In the genomic region with DNA sequence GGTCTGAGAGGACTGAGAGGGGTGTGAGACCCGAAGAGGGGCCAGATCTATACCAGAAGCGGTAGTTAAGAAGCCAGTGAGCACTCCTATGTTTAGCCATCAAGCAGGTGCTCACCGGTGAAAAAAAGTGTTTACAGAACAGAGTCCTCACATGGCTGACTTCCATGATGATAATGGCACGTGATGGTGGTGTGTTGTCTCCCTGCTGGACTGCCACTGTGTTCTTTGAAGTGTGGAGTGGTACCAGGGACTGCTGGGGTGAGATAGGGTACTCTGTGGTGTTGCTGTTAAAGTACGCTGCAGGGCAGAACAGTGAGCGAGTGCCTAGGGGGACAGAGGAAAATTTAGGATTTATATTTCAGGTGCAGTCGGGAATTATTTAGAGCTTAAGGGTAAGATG, we compare ENCODE assay signal across 11 mouse cellular contexts.
"Had no signal": no experiment of that assay in that cellular context is flagged by ENCODE, and none has a peak within 500 bp of the region (broad histone marks: within the 10 kb centered on the region; RNA-seq: fewer than 3 reads in every experiment).

No protein-coding gene starts in this region.

- H3K9me3 ChIP-seq: kidney, embryonic 15.5 days; limb, embryonic 10.5 days; liver, embryonic 15.5 days; lung, embryonic 15.5 days; midbrain, embryonic 12.5 days had no signal

- DNase-seq: kidney, postnatal 25 days; lung, postnatal 14 days had no signal

- H3K4me1 ChIP-seq: megakaryocyte, embryonic 14.5 days had no signal

- H3K4me3 ChIP-seq: kidney, embryonic 15.5 days; left cerebral cortex, adult 2 months; limb, embryonic 10.5 days; liver, embryonic 15.5 days; lung, embryonic 15.5 days; megakaryocyte, embryonic 14.5 days; midbrain, embryonic 12.5 days had no signal

- H3K36me3 ChIP-seq: kidney, embryonic 15.5 days; limb, embryonic 10.5 days; liver, embryonic 15.5 days; lung, embryonic 15.5 days; midbrain, embryonic 12.5 days had no signal

- H3K27me3 ChIP-seq: kidney, embryonic 15.5 days; liver, embryonic 15.5 days; lung, embryonic 15.5 days; midbrain, embryonic 12.5 days had no signal

- H3K9ac ChIP-seq: kidney, embryonic 15.5 days; liver, embryonic 15.5 days; lung, embryonic 15.5 days; midbrain, embryonic 12.5 days had no signal

- H3K27ac ChIP-seq: kidney, embryonic 15.5 days; left cerebral cortex, adult 2 months; limb, embryonic 10.5 days; liver, embryonic 15.5 days; lung, embryonic 15.5 days; macrophage; midbrain, embryonic 12.5 days; stomach, postnatal 0 days had no signal

- H3K4me2 ChIP-seq: kidney, embryonic 15.5 days; liver, embryonic 15.5 days; lung, embryonic 15.5 days; midbrain, embryonic 12.5 days had no signal
